Comparison of ENCODE assay signal across 12 mouse cellular contexts in the genomic region with DNA sequence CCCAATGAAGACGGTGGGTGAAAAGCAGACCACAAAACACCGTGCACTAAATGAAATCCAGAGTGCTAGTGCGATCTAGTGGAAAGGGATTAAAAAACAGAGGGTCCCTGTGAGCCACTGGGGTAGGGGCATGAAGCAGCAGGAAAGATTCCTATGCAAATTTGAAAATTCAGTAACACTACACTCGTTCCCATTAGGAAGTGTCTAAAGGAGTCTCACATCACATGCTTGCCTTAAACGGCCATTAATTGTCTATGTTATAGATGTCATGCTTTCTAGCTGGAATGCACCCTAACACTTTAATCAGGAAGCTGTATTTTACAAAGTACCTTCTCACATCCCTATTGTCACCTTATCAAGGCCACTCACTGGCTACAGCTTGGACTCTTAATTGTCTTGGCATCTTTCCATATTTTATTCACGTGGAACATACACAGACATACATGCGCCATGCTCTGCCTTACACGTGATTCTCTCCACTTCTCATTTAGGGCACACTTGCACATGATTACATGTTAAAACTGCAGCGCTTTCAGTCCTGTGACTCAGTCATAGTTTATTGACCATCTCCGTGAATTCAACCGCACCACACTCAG. TPM values are rescaled to one million over a fixed set of nuclear protein-coding genes. Genes with fewer than 3 reads are reported as not detected.
DNase-seq lines count a peak whose midpoint lies in the region; ATAC-seq lines count a peak whose summit lies in the region.
"Had no signal": no experiment of that assay in that cellular context is flagged by ENCODE, and none has a peak within 500 bp of the region (broad histone marks: within the 10 kb centered on the region; RNA-seq: fewer than 3 reads in every experiment).

No protein-coding gene starts in this region.

- no peak overlapping the region for H3K27ac ChIP-seq in embryonic facial prominence, embryonic 12.5 days
- H3K27ac ChIP-seq in hindbrain, embryonic 14.5 days, result no peak overlapping the region
- H3K27ac ChIP-seq in midbrain, embryonic 15.5 days, result no peak overlapping the region
- H3K27ac ChIP-seq: left cerebral cortex, adult 2 months had no signal

- WGBS in embryonic facial prominence, embryonic 12.5 days, result 36% methylated on average over 11 of the region's 11 CpGs
- 22% methylated on average over 11 of the region's 11 CpGs for WGBS in hindbrain, embryonic 14.5 days
- WGBS in midbrain, embryonic 15.5 days, result 25% methylated on average over 11 of the region's 11 CpGs

- no peak overlapping the region for H3K9ac ChIP-seq in embryonic facial prominence, embryonic 12.5 days
- H3K9ac ChIP-seq in hindbrain, embryonic 14.5 days, result no peak overlapping the region
- H3K9ac ChIP-seq in midbrain, embryonic 15.5 days, result no peak overlapping the region

- no peak overlapping the region for H3K4me3 ChIP-seq in embryonic facial prominence, embryonic 12.5 days
- H3K4me3 ChIP-seq in hindbrain, embryonic 14.5 days (replicated peaks; ENCODE audit: low read length), result no peak overlapping the region
- H3K4me3 ChIP-seq in midbrain, embryonic 15.5 days, result no peak overlapping the region
- H3K4me3 ChIP-seq: left cerebral cortex, adult 2 months had no signal

- no peaks in the 10 kb centered on the region for H3K9me3 ChIP-seq in embryonic facial prominence, embryonic 12.5 days
- no peaks in the 10 kb centered on the region for H3K9me3 ChIP-seq in hindbrain, embryonic 14.5 days (ENCODE audit: control insufficient read depth, low read length)
- no peaks in the 10 kb centered on the region for H3K9me3 ChIP-seq in midbrain, embryonic 15.5 days

- H3K4me1 ChIP-seq in embryonic facial prominence, embryonic 12.5 days, result peaks cover 30% of the 10 kb centered on the region
- peaks cover 40% of the 10 kb centered on the region for H3K4me1 ChIP-seq in hindbrain, embryonic 14.5 days (replicated peaks; ENCODE audit: control insufficient read depth, insufficient read depth, low read length)
- H3K4me1 ChIP-seq in midbrain, embryonic 15.5 days, result peaks cover 39% of the 10 kb centered on the region

- no peaks in the 10 kb centered on the region for H3K36me3 ChIP-seq in embryonic facial prominence, embryonic 12.5 days
- no peaks in the 10 kb centered on the region for H3K36me3 ChIP-seq in hindbrain, embryonic 14.5 days (replicated peaks; ENCODE audit: control insufficient read depth, insufficient read depth)
- H3K36me3 ChIP-seq in midbrain, embryonic 15.5 days (replicated peaks), result no peaks in the 10 kb centered on the region

- ATAC-seq in embryonic facial prominence, embryonic 12.5 days (ENCODE audit: insufficient number of reproducible peaks, insufficient read depth, low FRiP score, low TSS enrichment), result peak; percentile 41; the same call in 1 of the 2 replicates
- peak; percentile 69; the same call in 1 of the 2 replicates for ATAC-seq in hindbrain, embryonic 14.5 days (ENCODE audit: low FRiP score)
- peak; percentile 46 for ATAC-seq in midbrain, embryonic 15.5 days (replicated peaks)

- peak; percentile 18 for DNase-seq in embryo, embryonic 10 days (ENCODE audit: low spot score)
- no peak for DNase-seq in embryo, embryonic 9.5 days (ENCODE audit: extremely low spot score)
- DNase-seq in hindbrain, embryonic 14.5 days (ENCODE audit: low spot score), result no peak
- no peak for DNase-seq in gastrocnemius, postnatal 10 days
- DNase-seq in c-Kit-positive CD71-positive TER-119-positive erythroid progenitor cells, embryonic 14.5 days (ENCODE audit: low spot score), result no peak
- no peak for DNase-seq in cerebellum, adult 11 months
- DNase-seq: cerebellum, adult 8-10 months; kidney, postnatal 36 days; lung, postnatal 10 days had no signal

- no peaks in the 10 kb centered on the region for H3K27me3 ChIP-seq in embryonic facial prominence, embryonic 12.5 days
- no peaks in the 10 kb centered on the region for H3K27me3 ChIP-seq in hindbrain, embryonic 14.5 days (ENCODE audit: control insufficient read depth, insufficient read depth, low read length)
- no peaks in the 10 kb centered on the region for H3K27me3 ChIP-seq in midbrain, embryonic 15.5 days (replicated peaks)

- H3K4me2 ChIP-seq in embryonic facial prominence, embryonic 12.5 days (replicated peaks), result no peak overlapping the region
- H3K4me2 ChIP-seq in hindbrain, embryonic 14.5 days (replicated peaks), result no peak overlapping the region
- H3K4me2 ChIP-seq in midbrain, embryonic 15.5 days, result peak overlapping the region; percentile 15; the same call in 1 of the 2 replicates

RNA-seq across cellular contexts. Expression of gene Sgce, which starts 8.9 kb away (rescaled TPM):
- polyA plus RNA-seq in embryonic facial prominence, embryonic 12.5 days (2016; fragmentation: Nextera tagmentation; extraction: Ambion mirVana), result 58.0 and 61.8 TPM in 2 replicates
- 51.0 and 55.5 TPM in 2 replicates for polyA plus RNA-seq in hindbrain, embryonic 14.5 days (2014; fragmentation: Nextera tagmentation; extraction: Ambion mirVana)
- polyA plus RNA-seq in midbrain, embryonic 15.5 days (2015; fragmentation: Nextera tagmentation; extraction: Ambion mirVana), result 58.5 and 58.9 TPM in 2 replicates
- 10 to 100 TPM; 36.2 to 43.2 TPM for total RNA-seq in gastrocnemius, postnatal 10 days (2021)

RNA-seq across cellular contexts. Expression of gene Peg10, which starts 9.0 kb away (rescaled TPM):
- 11.5 and 12.9 TPM in 2 replicates for polyA plus RNA-seq in embryonic facial prominence, embryonic 12.5 days (2016; fragmentation: Nextera tagmentation; extraction: Ambion mirVana)
- 10.5 and 12.2 TPM in 2 replicates for polyA plus RNA-seq in hindbrain, embryonic 14.5 days (2014; fragmentation: Nextera tagmentation; extraction: Ambion mirVana)
- polyA plus RNA-seq in midbrain, embryonic 15.5 days (2015; fragmentation: Nextera tagmentation; extraction: Ambion mirVana), result 7.9 and 8.5 TPM in 2 replicates
- total RNA-seq in gastrocnemius, postnatal 10 days (2021), result 10 to 100 TPM; 27.9 to 37.8 TPM
